Mouse (Mus musculus) CD4-positive, CD25-positive, alpha-beta regulatory T cell (primary cell): ENCODE results near the gene Lrrc1. TPM values are rescaled to one million over a fixed set of nuclear protein-coding genes. Genes with fewer than 3 reads are reported as not detected.

Source experiments
- polyA plus RNA-seq: library from polyadenylated mRNA; unstranded; fragments of 100-300 nt; shearing (Covaris generic); gene quantifications from one replicate; pipeline ENCODE4 v1.2.1, GENCODE M21; 2017

The Lrrc1 gene
- 17.0 TPM for polyA plus RNA-seq

GRCm38 (mm10) chr9:77544354-77545067 is at the start of gene Lrrc1:
TSS of gene Lrrc1 (minus strand) at chr9:77544870.

Other genes with a start within 250 kb of the Lrrc1 start
- gene Mlip, start 191.9 kb downstream of the Lrrc1 start, polyA plus RNA-seq: 0.25 TPM
- 0.07 TPM for gene Klhl31, start 91.6 kb upstream of the Lrrc1 start, polyA plus RNA-seq
- 57.8 TPM for gene Gclc, start 209.7 kb upstream of the Lrrc1 start, polyA plus RNA-seq